Mouse (Mus musculus): ENCODE data around the gene Hsdl2. TPM values are rescaled to one million over a fixed set of nuclear protein-coding genes. Genes with fewer than 3 reads are reported as not detected.
"Not testable (repeated sequence)": the region's sequence is repeated elsewhere in the genome, so short reads cannot be mapped to it uniquely, and the experiment has no call there.

The Hsdl2 gene
- polyA plus RNA-seq, 1 experiment from 2014 or later = 30.4 TPM

- WGBS = 86% methylated on average over 6 of the region's 6 CpGs
- no peak for ATAC-seq (ENCODE audit: low FRiP score, low read depth)
- no peak overlapping the region for H3K9ac ChIP-seq (replicated peaks)
- H3K9me3 ChIP-seq = 0 out of 2 replicates have a peak, but pooled peaks cover 4% of the 10 kb centered on the region
- H3K27me3 ChIP-seq = no peaks in the 10 kb centered on the region; the same call in 1 of the 2 replicates
- H3K4me3 ChIP-seq = no peak overlapping the region
- H3K4me1 ChIP-seq = no peaks in the 10 kb centered on the region
- H3K36me3 ChIP-seq = no peaks in the 10 kb centered on the region
- H3K4me2 ChIP-seq (replicated peaks) = no peak overlapping the region
- H3K27ac ChIP-seq (replicated peaks) = no peak overlapping the region
These were observed 13.6 kb upstream of the Hsdl2 start for GRCm38 (mm10) chr4:59567576-59568260.

DNA sequence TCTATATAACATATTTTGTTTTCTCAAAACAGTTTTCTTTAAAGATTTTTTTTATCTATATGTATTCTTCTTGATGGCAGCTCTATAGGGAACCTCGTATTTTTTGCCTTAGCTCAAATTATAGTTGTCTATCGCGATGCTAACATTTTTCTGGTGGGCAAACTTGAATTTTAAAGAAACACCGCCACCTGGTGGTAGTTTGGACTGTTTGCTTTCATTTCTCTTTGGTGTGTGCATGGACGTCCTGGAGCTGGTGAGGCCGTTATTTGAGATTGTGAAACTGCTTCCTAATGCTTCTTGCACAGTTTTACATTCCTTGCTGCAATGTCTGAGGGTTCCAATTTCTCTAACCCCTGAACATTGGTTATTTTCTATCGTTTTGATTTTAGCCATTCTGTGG lies 11.8 kb upstream of the Hsdl2 start:
- no peaks in the 10 kb centered on the region for H3K36me3 ChIP-seq
- H3K4me2 ChIP-seq (replicated peaks) = no peak overlapping the region
- ATAC-seq (ENCODE audit: low FRiP score, low read depth) = no peak
- no peak overlapping the region for H3K9ac ChIP-seq (replicated peaks)
- no peak overlapping the region for H3K4me3 ChIP-seq
- no peaks in the 10 kb centered on the region for H3K4me1 ChIP-seq
- 6% methylated on average over 7 of the region's 7 CpGs for WGBS
- H3K9me3 ChIP-seq = 0 out of 2 replicates have a peak, but pooled peaks cover 4% of the 10 kb centered on the region
- no peaks in the 10 kb centered on the region for H3K27me3 ChIP-seq
- no peak overlapping the region for H3K27ac ChIP-seq (replicated peaks)

- H3K27me3 ChIP-seq; H3K4me2 ChIP-seq (replicated peaks); H3K4me1 ChIP-seq; H3K27ac ChIP-seq (replicated peaks); H3K9ac ChIP-seq (replicated peaks); ATAC-seq (ENCODE audit: low FRiP score, low read depth); H3K4me3 ChIP-seq; H3K36me3 ChIP-seq; H3K9me3 ChIP-seq: not testable (repeated sequence)
- WGBS = 92% methylated on average over 8 of the region's 8 CpGs
These were observed 10.8 kb upstream of the Hsdl2 start for GRCm38 (mm10) chr4:59570519-59570918.

DNA sequence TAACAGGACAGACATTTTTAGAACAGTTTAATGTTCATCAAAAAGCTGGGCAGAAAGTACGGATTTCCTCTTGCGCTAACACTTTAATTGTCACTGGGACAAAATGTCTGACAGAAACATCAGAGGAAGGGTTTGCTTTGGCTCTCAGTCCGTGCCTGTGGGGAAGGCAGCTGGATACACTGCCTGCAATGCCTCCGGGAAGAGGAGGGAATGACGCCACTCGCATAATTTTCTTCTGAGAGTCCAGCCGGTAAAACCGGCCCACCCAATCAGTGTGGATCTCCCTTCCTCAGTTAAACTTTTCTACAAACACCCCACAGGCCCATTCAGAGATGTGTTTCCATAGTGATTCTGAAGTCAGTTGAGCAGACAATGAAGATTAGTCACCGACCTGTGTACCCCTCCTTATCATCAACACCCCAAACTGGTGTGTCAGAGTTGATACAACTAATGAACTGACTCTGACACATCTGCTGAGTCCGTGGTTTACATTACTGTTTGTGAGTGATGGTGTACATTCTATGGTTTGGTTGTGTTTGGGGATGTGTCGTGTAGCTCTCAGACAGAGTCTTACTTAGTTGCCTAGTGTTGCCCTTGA lies 8.7 kb upstream of the Hsdl2 start:
- Histone ChIP-seq H3K27ac (replicated peaks) (no peak overlapping the region), H3K4me1 (no peaks in the 10 kb centered on the region), H3K27me3 (no peaks in the 10 kb centered on the region), H3K36me3 (no peaks in the 10 kb centered on the region), H3K9ac (replicated peaks) (no peak overlapping the region), H3K9me3 (no peaks in the 10 kb centered on the region), H3K4me2 (replicated peaks) (no peak overlapping the region), H3K4me3 (no peak overlapping the region)
- no peak for ATAC-seq (ENCODE audit: low FRiP score, low read depth)
- WGBS = 75% methylated on average over 11 of the region's 11 CpGs

GRCm38 (mm10) chr4:59575184-59575958 lies 6.0 kb upstream of the Hsdl2 start:
- WGBS = 87% methylated on average over 11 of the region's 11 CpGs

DNA sequence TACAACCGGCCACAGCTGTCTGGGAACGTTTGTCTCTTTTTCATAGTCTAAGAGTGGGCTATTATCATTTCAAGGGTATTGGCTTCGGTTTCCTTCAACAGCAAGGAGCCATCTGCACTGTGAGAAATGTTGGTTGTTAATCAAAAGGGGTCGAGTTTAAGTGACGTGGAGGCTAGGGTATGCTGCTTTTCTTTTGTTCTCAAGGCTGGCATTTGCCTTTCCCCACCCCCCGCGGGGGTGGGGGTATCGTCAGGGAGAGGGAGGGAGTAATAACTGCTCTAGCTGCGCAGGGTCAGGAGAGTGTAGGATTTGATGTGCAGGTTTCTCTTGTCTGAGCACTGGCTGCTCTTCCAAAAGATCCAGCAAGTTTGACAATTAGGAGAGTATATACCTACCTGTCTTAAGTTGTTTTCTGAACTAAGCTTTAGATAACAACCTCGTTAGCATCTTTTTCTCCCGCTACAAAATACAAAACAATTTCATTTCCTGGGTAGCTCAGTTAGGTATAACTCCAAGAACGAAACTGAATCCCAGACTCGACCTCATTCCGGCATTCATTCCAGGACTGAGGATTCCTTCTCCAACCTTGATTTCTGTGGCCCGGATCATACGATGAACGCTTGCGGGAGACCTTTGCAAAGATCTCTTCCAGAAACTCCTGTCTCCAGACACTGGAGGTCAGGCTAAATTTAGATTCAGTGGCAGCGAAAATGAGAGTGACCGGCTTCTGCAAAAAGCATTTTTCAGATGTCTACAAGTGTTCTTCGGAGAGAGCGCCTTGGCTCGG lies 675 bp upstream of the Hsdl2 start:
- Histone ChIP-seq H3K4me1 (peaks cover 11% of the 10 kb centered on the region), H3K27ac (replicated peaks) (peak overlapping the region; percentile 85), H3K4me3 (peak overlapping the region; percentile 66), H3K4me2 (replicated peaks) (peak overlapping the region; percentile 75), H3K9ac (replicated peaks) (peak overlapping the region; percentile 60), H3K36me3 (no peaks in the 10 kb centered on the region), H3K27me3 (peaks cover 5% of the 10 kb centered on the region; the same call in 1 of the 2 replicates), H3K9me3 (no peaks in the 10 kb centered on the region)
- under 1% methylated on average over 23 of the region's 23 CpGs for WGBS
- ATAC-seq (ENCODE audit: low FRiP score, low read depth) = peak; percentile 50

More at GRCm38 (mm10) chr4:59575184-59575958, 6.0 kb upstream of the Hsdl2 start:
- ATAC-seq (ENCODE audit: low FRiP score, low read depth) = no peak
- H3K9me3 ChIP-seq = no peaks in the 10 kb centered on the region
- no peaks in the 10 kb centered on the region for H3K36me3 ChIP-seq
- no peak overlapping the region for H3K9ac ChIP-seq (replicated peaks)
- no peak overlapping the region for H3K4me2 ChIP-seq (replicated peaks)
- no peak overlapping the region for H3K4me3 ChIP-seq
- H3K27me3 ChIP-seq = peaks cover 5% of the 10 kb centered on the region; the same call in 1 of the 2 replicates
- H3K4me1 ChIP-seq = peaks cover 4% of the 10 kb centered on the region
- no peak overlapping the region for H3K27ac ChIP-seq (replicated peaks)

DNA sequence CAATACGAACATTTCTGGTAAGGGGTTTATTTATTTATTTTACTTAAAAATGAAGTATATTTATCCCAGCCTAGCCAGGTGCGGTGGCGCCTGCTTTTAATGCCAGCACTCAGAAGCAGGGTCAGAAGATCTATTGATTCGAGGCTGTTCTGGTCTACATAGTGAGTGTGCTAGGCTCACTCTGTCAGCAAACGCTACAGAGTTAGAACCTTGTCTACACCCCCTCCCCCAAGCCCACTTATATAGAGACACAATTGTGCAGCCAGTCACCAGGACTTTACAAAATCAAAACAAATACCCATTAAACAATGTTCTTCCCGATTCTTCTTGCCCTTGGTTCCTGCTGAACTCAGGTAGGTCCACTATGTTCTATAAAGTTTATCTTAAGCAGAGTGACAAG lies 823 bp downstream of the Hsdl2 start:
- Histone ChIP-seq H3K27me3 (peaks cover 5% of the 10 kb centered on the region; the same call in 1 of the 2 replicates), H3K4me1 (peaks cover 11% of the 10 kb centered on the region), H3K27ac (replicated peaks) (no peak overlapping the region), H3K9ac (replicated peaks) (no peak overlapping the region), H3K9me3 (no peaks in the 10 kb centered on the region), H3K36me3 (no peaks in the 10 kb centered on the region), H3K4me3 (peak overlapping the region; percentile 66), H3K4me2 (replicated peaks) (peak overlapping the region; percentile 75)
- WGBS = 28% methylated on average over 6 of the region's 6 CpGs
- no peak for ATAC-seq (ENCODE audit: low FRiP score, low read depth)

- no peak for ATAC-seq (ENCODE audit: low FRiP score, low read depth)
- H3K4me1 ChIP-seq = peaks cover 10% of the 10 kb centered on the region
- no peak overlapping the region for H3K27ac ChIP-seq (replicated peaks)
- 83% methylated on average over 5 of the region's 5 CpGs for WGBS
- H3K4me2 ChIP-seq (replicated peaks) = no peak overlapping the region
- no peak overlapping the region for H3K9ac ChIP-seq (replicated peaks)
- H3K9me3 ChIP-seq = no peaks in the 10 kb centered on the region
- no peaks in the 10 kb centered on the region for H3K27me3 ChIP-seq
- H3K36me3 ChIP-seq = no peaks in the 10 kb centered on the region
- H3K4me3 ChIP-seq = no peak overlapping the region
These were observed 3.7 kb downstream of the Hsdl2 start for GRCm38 (mm10) chr4:59585097-59585496.

GRCm38 (mm10) chr4:59587215-59587871 lies 6.0 kb downstream of the Hsdl2 start:
- Histone ChIP-seq H3K9ac (replicated peaks) (no peak overlapping the region), H3K27me3 (no peaks in the 10 kb centered on the region), H3K4me1 (no peaks in the 10 kb centered on the region), H3K9me3 (no peaks in the 10 kb centered on the region), H3K36me3 (no peaks in the 10 kb centered on the region), H3K4me3 (no peak overlapping the region), H3K27ac (replicated peaks) (no peak overlapping the region), H3K4me2 (replicated peaks) (no peak overlapping the region)
- 82% methylated on average over 2 of the region's 2 CpGs for WGBS
- ATAC-seq (ENCODE audit: low FRiP score, low read depth) = no peak

DNA sequence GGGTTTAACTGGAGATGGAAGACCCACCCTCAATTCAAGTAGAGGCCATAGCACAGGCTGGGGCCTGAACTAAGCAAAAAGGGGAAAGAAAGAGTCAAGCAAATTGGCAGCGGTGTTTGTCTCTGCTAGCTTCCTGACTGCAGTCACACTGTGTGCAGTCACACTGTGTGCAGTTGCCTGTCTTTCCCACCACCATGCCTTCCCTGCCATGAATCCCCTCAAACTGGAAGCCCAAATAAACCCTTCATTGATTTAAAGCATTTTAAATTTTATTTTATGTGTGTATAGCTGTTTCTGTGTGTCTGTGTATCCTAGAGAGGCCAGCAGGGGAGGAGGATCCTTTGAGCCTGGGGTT lies 6.5 kb downstream of the Hsdl2 start:
- no peak overlapping the region for H3K9ac ChIP-seq (replicated peaks)
- H3K4me2 ChIP-seq (replicated peaks) = no peak overlapping the region
- no peaks in the 10 kb centered on the region for H3K36me3 ChIP-seq
- H3K4me3 ChIP-seq = no peak overlapping the region
- H3K9me3 ChIP-seq = no peaks in the 10 kb centered on the region
- ATAC-seq (ENCODE audit: low FRiP score, low read depth) = no peak
- no peaks in the 10 kb centered on the region for H3K4me1 ChIP-seq
- 100% methylated on average over 1 of the region's 1 CpGs for WGBS
- H3K27me3 ChIP-seq = no peaks in the 10 kb centered on the region
- no peak overlapping the region for H3K27ac ChIP-seq (replicated peaks)

GRCm38 (mm10) chr4:59594614-59595013 lies 13.3 kb downstream of the Hsdl2 start:
- no peaks in the 10 kb centered on the region for H3K27me3 ChIP-seq
- H3K4me1 ChIP-seq = no peaks in the 10 kb centered on the region
- H3K36me3 ChIP-seq = no peaks in the 10 kb centered on the region
- ATAC-seq (ENCODE audit: low FRiP score, low read depth) = no peak
- H3K9ac ChIP-seq (replicated peaks) = no peak overlapping the region
- H3K4me3 ChIP-seq = no peak overlapping the region
- WGBS = 71% methylated on average over 2 of the region's 2 CpGs
- H3K27ac ChIP-seq (replicated peaks) = no peak overlapping the region
- no peaks in the 10 kb centered on the region for H3K9me3 ChIP-seq
- no peak overlapping the region for H3K4me2 ChIP-seq (replicated peaks)

Measured in midbrain, embryonic 12.5 days (tissue).